Mouse (Mus musculus): Measurements from ENCODE around the gene Cpne2.

Gene Cpne2

DNA sequence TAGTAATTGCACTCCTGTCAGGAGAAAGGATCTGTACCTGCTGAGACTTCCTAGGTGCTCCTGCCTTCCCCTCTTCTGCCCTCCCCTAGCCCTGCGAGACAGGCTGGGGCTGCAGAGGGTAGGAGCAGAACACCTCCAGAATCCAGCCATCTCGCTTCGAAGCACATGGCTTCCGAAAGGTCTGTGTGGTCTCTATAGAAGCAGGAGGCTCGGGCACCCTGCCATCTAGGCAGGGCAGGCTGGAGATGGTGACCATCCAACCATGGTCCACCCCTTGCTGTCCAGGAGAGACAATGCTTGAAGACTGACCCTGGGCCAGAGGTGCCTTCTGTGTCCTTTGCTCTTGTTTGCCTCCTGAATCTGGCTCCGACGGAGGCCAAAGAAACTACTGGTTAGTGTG lies 2.8 kb downstream of the Cpne2 start:
- DNase-seq (ENCODE audit: low spot score): no peak

DNA sequence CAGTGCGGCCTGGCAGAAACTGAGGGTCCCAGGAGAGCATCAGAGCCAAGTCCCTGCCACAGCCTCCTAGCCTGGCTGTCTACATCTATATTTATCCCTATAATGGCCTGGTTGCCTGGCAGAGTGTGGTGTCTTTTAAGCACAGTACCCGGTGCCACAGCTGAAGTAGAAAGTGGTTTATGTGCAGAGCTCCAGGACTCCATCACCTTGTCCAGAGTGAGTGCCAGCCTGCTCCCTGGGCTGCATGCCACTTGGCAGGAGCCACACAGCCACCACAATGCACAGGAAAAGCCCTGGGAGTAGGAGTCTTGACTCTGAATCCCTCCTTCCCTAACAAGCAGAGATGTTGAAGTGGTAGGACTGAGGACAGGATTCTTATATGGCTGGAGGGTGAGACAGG lies 4.7 kb downstream of the Cpne2 start:
- no peak for DNase-seq (ENCODE audit: low spot score)

DNA sequence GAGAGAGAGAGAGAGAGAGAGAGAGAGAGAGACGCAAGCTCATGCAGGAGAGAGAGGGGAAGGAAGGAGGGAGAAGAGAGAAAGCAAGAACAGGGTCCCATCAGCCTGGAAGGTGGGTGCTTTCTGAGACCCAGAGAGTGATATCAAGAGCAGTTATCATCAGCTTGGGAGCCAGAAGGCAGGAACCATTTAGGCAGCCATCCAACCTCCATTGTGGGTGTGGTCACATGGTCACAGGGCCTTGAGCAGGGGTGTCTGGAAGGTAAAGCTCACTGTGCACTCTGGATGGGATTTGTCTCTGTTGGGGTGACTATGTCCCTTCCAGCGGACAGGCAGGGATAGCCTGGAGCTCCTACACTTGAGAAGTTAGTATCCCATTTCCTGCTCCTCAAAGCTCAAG lies 7.2 kb downstream of the Cpne2 start:
- DNase-seq (ENCODE audit: low spot score): no peak

DNA sequence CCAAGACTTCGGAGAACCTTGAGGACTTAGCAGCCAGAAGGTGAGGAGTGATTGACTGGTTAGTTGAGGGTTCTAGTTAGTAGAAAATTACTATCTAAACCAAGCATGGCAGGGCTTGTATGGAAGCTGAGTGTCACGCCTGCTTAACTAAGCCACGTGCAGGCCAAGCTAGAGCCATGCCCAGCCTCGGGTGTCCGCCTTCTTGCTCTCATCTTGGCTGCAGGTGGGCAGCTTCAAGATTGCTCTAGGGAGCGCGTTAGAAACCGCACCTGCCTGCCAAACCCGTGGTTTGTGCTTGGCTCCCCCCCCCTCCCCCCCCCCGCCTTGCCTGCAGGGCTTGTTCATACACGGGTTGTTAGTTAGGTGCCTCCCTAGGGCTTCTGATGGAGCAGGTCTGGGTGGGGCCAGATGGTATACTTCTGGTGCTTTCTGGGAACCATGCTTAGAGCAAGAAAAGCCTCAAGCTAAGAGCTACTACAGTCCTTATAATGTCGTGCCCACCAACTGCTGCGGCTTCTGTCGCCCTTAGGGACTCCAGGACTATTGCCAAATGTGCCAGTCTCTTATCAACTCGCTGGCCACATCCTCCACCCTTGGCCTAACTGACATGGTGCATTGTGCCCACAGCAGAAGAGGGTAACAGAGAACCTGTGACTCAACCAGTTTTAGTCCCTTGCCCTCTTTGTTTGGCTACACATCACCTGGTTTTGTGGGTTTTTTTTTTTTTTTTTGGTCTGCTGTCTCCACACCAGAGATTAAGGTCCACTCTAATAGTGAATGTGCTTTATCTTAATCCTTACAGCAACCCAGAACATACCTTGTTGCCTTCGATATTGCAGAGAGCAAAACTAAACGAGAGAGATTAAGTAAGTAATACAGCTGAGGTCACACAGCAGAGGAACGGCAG lies 8.4 kb downstream of the Cpne2 start:
- no peak for DNase-seq (ENCODE audit: low spot score)

DNA sequence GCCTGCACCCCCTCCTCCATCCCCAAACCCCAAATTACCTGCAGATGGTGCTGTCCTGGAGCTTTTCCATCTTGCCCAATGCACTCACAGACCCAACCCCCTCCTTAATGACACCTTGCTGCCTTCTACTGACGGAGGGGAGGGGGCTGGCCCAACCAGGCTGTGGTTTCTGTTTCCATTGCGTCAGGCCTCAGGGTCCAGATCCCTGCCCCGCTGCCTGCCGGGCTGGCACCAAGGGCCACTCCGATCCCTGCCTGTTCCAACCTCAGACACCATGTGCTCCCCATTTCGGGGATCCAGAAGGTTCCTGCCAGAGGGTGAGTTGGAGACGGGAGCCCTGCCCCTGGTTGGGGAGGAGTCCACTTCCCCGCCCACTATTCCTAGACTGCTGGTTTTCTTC lies 11.2 kb downstream of the Cpne2 start:
- DNase-seq (ENCODE audit: low spot score): no peak

DNA sequence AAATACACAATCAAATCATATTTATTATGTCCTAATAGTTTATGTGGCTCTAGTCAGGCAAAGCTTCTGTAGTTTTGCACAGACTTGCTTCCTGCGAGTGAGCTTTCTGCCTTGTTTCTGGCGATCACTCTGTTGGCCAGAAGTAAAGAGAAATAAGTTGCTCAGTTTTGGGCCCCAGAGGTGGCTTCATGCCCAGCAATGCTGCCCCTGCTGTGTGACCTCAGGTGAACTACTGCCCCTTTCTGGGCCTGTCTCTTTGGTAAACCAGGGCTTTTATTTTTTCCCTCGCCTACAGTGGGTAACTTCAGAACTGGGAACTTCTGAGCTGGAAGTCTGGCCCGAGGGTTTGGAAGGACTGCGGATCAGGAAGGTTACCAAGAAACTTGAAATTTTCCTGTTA lies 16.3 kb downstream of the Cpne2 start:
- DNase-seq (ENCODE audit: low spot score): no peak

DNA sequence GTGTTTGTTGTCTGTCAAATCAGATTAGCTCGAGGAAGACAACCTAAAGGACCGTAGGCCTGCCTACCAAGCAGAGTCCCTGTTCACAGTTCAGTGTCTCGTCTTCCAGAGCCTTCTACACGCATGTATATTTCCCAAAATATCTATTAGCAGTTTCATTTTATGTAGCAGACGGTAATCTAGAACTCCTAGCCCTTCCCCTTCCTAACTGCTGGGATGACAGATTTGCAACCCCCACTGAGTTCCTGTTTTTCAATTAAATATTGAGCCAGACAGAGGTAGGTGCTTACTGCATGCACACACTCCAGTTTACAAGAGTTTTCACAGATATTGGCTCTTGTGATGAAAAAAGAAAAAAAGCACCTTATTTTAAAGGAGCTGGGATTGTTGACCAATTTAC lies 16.7 kb downstream of the Cpne2 start:
- no peak for DNase-seq (ENCODE audit: low spot score)

DNA sequence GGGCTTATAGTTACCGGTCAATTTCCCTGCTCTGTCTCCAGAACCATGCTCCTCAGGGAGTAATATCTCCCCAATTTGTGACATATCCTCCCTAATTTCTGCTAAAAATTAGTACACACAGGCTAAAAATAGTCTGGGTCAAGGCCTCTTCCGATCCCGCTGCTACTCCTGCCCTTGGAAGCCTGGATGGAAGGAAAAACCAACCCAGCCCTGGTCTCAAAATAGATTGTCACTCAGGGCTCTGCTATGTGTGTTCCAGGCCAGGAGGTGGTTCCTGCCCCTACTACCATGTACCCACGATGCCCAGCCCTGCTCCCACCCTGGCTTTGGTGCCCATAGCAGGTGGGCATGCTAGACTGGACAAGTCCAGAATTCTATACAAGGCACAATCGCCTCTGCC lies 17.2 kb downstream of the Cpne2 start:
- DNase-seq (ENCODE audit: low spot score): no peak

DNA sequence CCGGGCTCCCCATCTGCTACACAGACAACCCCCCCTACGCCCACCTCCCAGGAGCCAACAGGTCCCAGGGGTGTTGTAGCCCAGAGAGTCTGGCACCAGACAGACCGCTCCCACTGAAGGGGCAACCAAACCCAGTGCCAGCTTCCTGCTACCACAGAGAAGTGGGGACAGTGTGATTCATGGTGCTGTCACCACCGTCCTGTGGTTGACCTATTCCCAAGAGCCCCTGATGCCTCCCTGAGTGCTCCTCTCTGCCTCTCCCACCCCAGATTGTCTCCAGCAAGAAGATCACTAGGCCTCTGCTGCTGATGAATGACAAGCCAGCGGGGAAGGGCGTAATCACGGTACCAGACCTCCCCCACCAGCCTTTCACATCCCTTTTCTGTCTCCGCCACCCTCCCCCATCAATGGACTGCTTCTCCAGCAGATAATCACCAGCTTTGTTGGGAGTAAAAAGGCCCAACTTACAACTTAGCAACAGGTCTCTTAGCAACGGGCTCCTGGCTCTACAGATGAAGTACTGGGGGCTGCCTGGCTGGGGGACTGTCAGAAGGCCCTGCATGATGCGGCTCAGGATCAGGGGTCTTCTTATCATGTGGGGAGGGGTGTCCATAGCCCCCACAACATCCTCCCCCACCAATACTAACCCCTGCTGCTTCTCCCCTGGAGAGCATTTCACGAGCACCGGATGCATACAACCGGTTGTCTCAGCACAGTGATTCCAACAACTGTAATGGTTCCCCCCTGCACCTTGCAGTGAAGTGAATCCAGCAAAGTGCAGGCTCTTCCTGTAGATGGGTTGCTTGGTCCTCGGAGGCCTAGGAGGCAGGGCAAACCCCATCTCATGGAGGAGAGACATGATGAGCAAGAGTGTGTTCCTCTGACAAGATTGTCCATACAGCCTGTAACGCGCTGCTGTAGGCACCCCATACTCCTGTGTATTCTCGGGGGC lies 19.0 kb downstream of the Cpne2 start:
- DNase-seq (ENCODE audit: low spot score): no peak

DNA sequence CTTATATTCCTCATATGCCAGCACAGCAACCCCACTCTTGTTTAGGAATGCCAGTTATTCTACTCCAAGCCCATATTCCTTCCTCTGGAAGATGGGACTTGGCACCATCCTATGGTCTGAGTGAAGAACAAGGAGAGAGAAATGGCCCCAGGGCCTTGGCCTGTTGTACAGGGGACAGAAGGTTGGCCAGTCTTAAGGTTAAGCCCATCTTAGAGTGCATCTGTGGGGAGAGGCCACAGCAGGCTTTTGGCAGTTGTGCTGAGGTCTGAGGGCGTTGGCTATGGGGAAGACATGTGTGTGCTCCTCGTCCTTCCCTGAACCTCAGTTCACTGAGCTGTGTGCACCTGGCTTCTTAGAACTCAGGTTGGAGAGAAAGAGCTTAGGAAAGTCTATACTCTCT lies 19.9 kb downstream of the Cpne2 start:
- DNase-seq (ENCODE audit: low spot score): no peak

DNA sequence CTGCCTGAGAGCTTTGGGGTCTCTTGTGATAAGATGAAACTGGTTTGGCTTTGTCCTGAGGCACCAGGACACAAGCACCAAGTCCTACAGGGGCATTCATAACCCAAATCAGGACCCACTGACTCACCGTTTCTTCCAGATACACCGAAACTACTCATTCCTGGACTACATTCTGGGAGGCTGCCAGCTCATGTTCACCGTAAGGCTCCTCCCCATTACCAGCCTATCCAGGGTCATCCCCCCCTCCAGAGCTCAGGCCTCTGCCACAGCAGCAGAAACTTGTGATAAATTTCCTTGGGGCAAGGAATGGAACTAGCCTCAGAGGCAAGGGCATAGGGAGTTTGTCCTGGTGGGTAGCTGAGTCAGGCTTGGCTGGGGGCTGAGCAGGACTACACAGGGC lies 24.5 kb downstream of the Cpne2 start:
- no peak for DNase-seq (ENCODE audit: low spot score)

DNA sequence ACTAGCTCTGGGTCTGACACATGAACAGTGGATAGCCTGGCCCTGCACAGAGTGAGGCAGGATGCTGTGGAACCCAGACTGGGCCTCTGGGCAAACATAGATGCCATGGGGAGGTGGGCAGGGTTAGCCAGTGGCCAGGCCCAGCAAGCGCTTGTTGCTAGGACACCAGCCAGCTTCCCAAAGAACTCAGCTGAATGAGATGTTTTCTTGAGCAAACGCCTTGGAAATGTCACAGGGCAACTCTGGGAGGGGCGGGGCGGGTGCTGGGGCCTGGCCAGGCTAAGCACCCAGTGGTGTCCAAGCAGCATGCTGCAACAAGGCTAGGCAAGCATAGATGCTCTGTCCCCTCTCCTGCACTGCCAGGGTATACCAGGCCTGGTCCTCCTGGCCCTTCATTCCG lies 28.5 kb downstream of the Cpne2 start:
- no peak for DNase-seq (ENCODE audit: low spot score)

DNA sequence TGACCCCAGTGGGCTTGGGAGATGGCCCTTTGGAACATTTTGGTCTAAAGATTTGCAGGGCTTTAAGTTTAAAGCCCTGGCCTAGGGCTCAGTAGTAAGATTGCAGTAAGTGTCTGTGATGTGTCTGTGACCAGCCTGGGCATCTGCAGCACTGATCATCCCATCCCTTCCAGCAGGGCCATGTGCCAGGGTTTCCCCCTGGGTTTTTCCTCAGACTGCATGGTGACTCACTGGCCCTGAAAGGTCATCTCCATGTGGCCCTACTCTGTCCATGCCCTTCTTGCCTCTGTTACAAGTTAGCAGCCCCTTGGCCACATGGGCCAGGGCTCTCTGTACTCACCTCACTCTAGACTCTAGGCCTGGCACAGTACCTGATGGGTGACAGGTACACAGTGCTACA lies 31.6 kb downstream of the Cpne2 start:
- DNase-seq (ENCODE audit: low spot score): no peak

DNA sequence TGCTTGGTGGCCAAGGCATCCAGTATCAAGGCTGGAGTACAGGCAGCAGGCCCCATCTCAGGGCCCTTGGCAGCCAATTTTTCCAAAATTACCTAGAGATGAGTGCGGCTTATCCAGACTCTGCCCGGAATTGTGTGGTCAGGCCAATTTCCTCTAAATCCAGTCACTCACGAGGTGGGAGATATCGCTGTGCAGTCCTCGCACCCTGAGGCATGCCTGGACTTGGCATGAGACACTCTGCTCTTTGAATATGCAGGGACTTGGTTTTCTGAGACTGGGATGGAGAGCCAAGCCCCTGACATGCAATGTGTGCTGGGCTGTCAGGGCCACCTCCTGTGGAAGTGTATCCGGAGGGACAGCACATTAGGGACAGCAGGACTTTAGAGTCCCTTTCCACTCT lies 33.2 kb downstream of the Cpne2 start:
- DNase-seq (ENCODE audit: low spot score): no peak

DNA sequence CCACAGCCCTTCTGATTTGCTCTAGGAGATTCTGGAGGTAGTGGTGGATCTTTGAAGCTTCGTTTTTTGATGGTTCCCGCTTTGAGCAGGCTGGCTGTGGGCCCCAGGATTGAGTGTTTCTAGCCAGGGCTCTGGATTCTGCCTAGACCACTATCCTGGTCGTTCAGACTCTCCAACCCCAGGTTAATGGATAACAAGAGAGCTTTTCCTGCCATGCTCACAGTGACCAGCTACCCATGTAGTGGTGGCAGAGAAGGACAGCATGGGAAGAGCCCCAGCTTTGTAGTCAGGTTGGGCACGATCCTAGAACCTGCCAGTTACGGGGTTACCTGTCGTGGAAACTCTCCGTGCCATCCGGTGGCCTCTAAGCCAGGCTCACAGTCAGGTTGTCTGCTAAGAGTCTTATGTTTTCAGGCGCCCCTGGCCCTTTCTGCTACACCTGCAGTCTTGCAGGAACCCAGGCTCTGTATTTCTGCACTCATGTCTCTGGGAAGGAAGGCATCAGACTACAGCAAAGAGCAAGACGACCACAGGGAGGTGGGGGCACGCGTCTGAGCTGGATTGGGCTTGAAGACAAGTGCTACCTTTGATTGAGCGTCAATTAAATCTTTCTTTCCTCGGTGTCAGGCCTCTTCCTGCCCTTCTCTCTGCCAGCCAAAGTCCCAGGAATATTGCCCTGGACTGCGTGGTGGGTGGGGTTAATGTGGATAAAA lies 33.8 kb downstream of the Cpne2 start:
- no peak for DNase-seq (ENCODE audit: low spot score)

DNA sequence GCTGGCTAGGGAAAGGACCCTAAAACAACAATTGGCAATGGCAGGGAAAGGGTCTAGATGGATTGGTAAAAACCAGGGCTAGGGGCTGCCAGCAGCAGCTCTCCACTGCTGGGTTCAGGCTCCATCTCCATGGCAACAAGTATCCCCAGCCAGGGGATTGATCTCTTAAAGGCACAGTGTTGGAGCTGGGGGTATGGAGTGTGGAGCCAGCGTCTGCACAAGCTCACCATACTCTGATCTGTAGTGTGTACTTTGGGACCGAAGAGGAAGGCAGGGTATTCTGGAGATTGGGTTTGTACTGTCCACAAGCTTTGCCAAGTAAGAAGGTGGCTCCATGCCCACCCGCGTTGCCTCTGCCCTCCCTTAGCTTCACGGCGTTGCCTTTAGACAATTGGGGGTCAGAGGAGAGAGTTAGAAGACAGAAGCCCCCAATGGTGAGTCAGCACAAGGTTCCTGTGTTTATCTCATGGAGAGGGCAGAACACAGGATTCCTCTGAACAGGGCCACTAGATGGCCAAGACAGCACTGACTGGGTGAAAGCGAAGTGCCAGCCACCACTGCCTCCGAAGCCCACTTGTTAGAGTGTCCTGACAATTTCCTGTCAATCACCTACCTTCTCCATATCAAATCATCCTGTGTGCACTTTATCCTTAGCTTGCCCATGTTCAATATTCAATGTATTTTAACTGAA lies 34.5 kb downstream of the Cpne2 start:
- no peak for DNase-seq (ENCODE audit: low spot score)

DNA sequence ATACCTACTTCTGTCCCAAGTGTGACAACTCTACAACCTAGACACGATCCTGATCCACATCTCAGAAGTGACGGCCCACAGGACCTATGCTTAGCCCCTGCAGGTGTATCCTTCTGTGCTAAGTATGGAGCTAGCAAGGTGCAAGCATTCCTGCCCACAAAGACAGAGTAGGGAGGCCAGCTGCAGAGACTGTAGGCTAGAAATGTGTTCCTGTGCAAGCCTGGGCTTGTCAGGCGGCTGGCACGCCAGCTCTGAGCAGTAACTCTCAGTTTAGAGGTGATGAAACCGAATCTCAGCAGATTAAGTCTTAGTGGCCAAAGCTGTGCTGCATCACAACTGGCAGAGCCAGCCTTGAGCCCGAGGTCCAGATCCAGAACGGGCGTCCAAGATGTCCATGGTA lies 35.3 kb downstream of the Cpne2 start:
- no peak for DNase-seq (ENCODE audit: low spot score)

DNA sequence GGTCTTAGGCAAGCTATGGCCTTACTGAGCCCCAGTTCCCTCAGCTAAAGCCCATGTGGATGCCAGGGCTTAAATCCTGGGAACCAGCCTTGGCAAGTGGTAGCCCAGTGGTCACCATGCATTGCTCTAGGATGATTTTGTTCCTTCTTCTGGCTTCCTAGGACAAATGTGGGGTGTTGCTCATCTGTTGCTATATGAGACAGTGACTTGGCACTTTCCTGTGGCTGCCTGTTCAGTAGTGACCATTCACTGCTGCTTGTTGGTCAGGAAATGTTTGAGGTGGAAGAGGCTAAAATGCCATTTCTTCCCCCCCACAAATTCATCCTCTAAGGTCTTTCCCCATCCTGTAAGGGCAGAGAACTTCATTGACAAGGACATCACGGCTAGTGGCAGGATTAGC lies 36.6 kb downstream of the Cpne2 start:
- DNase-seq (ENCODE audit: low spot score): no peak

DNA sequence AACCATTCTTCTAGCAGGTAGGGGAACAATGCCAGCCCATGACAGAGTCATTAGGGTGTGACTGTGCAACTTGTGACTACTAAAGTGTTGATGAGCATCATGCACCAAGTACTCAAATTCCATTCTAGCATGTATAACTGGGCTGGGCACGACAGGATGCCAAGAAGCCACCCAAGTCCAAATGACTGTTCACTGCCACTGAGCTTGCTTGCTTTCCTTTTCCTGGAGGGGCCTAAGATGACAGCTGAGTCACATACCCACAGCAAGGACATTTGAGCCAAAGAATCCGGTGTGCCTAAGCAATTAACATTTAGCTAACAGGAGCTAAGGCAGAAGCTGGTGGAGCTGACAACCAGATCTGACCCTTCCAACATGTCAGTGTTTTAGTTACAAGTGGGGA lies 39.1 kb downstream of the Cpne2 start:
- DNase-seq (ENCODE audit: low spot score): no peak

DNA sequence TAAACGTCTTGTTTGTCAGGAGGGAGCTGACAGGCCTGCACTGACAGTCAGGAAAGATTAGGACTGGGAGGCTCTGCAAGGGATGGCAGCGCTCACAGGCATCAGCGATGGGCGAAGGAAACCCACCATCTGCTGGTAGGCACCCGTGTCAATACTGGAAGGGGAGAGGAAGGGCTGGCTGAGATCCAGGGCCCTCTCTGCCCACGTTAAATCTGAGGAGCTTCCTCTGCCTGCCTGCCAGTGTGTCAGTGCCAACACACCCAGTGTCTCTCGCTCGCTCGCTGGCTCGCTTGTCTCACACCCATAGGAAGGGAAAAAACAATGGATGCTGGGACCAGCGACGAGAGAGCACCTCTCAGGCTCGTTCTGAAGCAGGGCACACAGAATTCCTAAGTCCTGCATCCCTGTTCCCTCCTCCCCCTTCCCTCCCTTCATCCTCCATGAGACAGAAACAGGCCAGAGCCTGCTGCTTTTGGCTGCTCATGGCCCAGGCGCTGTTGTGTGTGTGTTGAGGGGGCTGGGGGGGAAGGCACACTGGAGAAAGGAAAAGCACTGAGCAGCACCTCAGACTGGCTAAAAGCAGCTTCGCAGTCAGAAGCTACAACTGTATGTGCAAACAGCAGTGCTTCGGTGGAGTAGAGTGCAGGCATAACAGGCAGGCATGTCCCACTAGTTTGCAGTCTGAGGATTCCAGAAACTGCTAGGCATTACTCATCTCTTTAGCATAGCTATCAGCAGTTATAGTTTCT lies 41.5 kb downstream of the Cpne2 start:
- DNase-seq (ENCODE audit: low spot score): no peak

DNA sequence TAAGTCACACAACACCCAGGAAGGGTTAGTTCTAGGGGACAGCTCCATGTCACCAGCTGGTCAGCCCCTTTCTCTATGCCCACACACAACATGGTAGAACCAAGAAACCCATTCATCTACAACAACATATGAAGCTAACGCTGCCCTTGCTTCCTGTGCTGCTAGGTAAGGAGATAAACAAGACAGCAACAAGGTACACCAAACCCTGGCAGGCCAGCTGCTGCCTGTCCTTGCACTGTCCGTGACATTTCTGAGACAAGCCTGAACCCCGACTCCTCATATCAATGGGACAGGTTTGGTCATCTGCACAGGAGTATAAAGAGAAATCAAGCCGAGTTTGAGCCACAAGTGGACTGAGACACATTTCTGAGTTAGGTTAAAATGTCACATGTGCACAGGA lies 42.4 kb downstream of the Cpne2 start:
- DNase-seq (ENCODE audit: low spot score): no peak
